Mouse (Mus musculus): Measurements from ENCODE around the gene Gprc5c. TPM values are rescaled to one million over a fixed set of nuclear protein-coding genes. Genes with fewer than 3 reads are reported as not detected.
A peak's percentile ranks its signal among the peaks of the same experiment; 100 is the strongest.
"Not testable (repeated sequence)": the region's sequence is repeated elsewhere in the genome, so short reads cannot be mapped to it uniquely, and the experiment has no call there.

The Gprc5c gene
- total RNA-seq, 4 experiments from 2014 or later = 7.3 to 9.6 (median 9.1) TPM

- no peak for DNase-seq (ENCODE audit: low spot score)
Measured at GRCm38 (mm10) chr11:114907567-114907966, 56.6 kb downstream of the Gprc5c start.

GRCm38 (mm10) chr11:114908086-114908485, 57.1 kb downstream of the Gprc5c start:
- DNase-seq (ENCODE audit: low spot score) = no peak

GRCm38 (mm10) chr11:114909538-114909937, 58.6 kb downstream of the Gprc5c start:
- DNase-seq (ENCODE audit: low spot score) = not testable (repeated sequence)

- peak; percentile 71 for DNase-seq (ENCODE audit: low spot score)
Measured at GRCm38 (mm10) chr11:114912847-114913246, 61.9 kb downstream of the Gprc5c start.

DNA sequence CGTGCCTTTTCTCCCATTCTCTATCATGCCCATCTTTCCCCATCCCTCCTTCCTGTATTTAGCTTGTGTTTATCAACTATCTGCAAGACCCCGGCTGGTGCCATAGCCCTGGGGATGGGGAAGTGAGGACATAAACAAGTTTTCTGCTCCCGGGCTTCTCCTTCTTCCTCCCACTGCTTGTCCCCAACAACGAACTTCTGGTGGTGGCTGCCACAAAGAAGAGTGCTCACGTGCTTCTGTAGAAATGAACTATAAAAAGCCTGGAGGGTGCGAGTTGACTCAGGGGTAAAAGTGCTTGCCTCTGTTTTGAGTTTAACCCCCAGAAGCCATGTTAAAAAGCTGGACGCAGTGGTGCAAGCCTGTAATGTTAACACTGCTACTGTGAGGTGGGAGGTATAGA, 64.0 kb downstream of the Gprc5c start:
- DNase-seq (ENCODE audit: low spot score) = peak; percentile 26

DNA sequence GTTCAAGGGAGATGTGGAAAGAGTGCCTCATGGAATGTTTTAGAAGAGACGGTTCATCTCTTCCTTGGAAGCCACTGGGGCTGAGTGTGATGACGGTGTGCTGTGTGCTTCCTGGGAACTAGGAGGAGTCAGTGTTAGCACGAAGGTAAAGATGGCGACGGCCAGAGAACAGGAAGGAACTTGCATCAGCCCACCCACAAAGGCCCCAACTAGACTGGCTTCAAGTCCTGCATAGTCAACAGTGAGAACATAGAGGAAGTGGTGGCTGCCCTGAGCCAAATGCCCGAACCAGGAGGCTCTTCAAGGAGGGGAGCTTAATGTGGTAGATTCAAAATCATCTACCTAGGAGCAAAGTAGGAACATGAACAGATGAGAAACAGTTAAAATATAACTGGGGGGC, 66.2 kb downstream of the Gprc5c start:
- DNase-seq (ENCODE audit: low spot score) = no peak

Other genes with a start within 250 kb of the Gprc5c start
- gene Rpl38, start 182.6 kb upstream of the Gprc5c start, total RNA-seq (2022) = 100 to 1,000 TPM; 505 to 715 (median 618) TPM
- gene Ttyh2, start 175.7 kb upstream of the Gprc5c start, total RNA-seq (2022) = 1 to 10 TPM; 3.0 to 4.6 (median 3.4) TPM
- gene Dnaic2, start 123.7 kb upstream of the Gprc5c start, total RNA-seq (2022) = under 1 TPM in 1 of 4 experiments, not detected in 3; 0.47 TPM
- under 1 TPM; 0.25 to 0.80 (median 0.42) TPM for gene Kif19a, start 85.8 kb upstream of the Gprc5c start, total RNA-seq (2022)
- not detected for gene Btbd17, start 55.2 kb upstream of the Gprc5c start, total RNA-seq (2022)
- gene Gpr142, start 52.2 kb upstream of the Gprc5c start, total RNA-seq (2022) = not detected
- gene Cd300a, start 38.9 kb downstream of the Gprc5c start, total RNA-seq (2022) = 1 to 10 TPM in 1 of 4 experiments, under 1 TPM in 3; 0.38 to 1.6 (median 0.86) TPM
- 1 to 10 TPM in 2 of 4 experiments, under 1 TPM in 2; 0.38 to 1.2 (median 0.73) TPM for gene Cd300lb, start 83.2 kb downstream of the Gprc5c start, total RNA-seq (2022)
- gene Cd300c, start 118.0 kb downstream of the Gprc5c start, total RNA-seq (2022) = not detected
- gene Cd300ld, start 138.8 kb downstream of the Gprc5c start, total RNA-seq (2022) = 1 to 10 TPM; 1.2 to 2.0 (median 1.5) TPM
- 1 to 10 TPM; 1.1 to 1.6 (median 1.3) TPM for gene Cd300c2, start 150.7 kb downstream of the Gprc5c start, total RNA-seq (2022)
- gene Cd300ld2, start 165.0 kb downstream of the Gprc5c start, total RNA-seq (2022) = not detected
- gene Cd300ld4, start 175.9 kb downstream of the Gprc5c start, total RNA-seq (2022) = 1 to 10 TPM in 1 of 4 experiments, not detected in 3; 1.8 TPM
- gene Cd300ld5, start 186.6 kb downstream of the Gprc5c start, total RNA-seq (2022) = 1 to 10 TPM; 1.6 to 5.8 (median 2.9) TPM
- 1 to 10 TPM; 4.6 to 9.1 (median 7.4) TPM for gene Cd300ld3, start 197.3 kb downstream of the Gprc5c start, total RNA-seq (2022)
- under 1 TPM; 0.25 to 0.40 (median 0.32) TPM for gene Cd300e, start 211.0 kb downstream of the Gprc5c start, total RNA-seq (2022)
- 1 to 10 TPM in 1 of 4 experiments, under 1 TPM in 3; 0.34 to 1.0 (median 0.63) TPM for gene Rab37, start 240.3 kb downstream of the Gprc5c start, total RNA-seq (2022)

All from heart, adult 8-10 months (tissue).